Mouse (Mus musculus) bone marrow, adult 2 months (tissue): ENCODE measurements around the gene Zbtb25.

ENCODE experiments used
- CTCF ChIP-seq: fragments of 200-500 bp; IDR thresholded peaks from 2 replicates; pipeline ENCODE4 v1.5.1; 2011; ENCODE audit warnings: low read length, control low read depth; ENCODE audit not compliant: control insufficient read depth, insufficient read depth
- POLR2A ChIP-seq: fragments of 200-500 bp; IDR thresholded peaks from 2 replicates; pipeline ENCODE4 v1.6.1; 2011; ENCODE audit warnings: low read depth, mild to moderate bottlenecking, control low read depth, low read length, borderline replicate concordance; ENCODE audit not compliant: control insufficient read depth

GRCm38 (mm10) chr12:76366276-76366675 is 3.1 kb downstream of the Zbtb25 start:
- TF ChIP-seq POLR2A, result no peak
- no peak for TF ChIP-seq CTCF
